Mouse (Mus musculus) liver, postnatal 0 days (tissue): ENCODE results near the gene Igtp.

Experiments used
- CTCF ChIP-seq: sonication (generic); IDR thresholded peaks from 2 replicates; pipeline ENCODE4 v1.5.1; 2016; ENCODE audit warnings: antibody characterized with exemption, low read depth
- EP300 ChIP-seq: IDR thresholded peaks from 2 replicates; pipeline ENCODE4 v1.6.1; 2016; ENCODE audit warnings: antibody characterized with exemption, low read depth, mild to moderate bottlenecking

- TF ChIP-seq CTCF (no peak), EP300 (no peak)
Observed at GRCm38 (mm10) chr11:58247294-58247693, 47.9 kb downstream of the Igtp start.
